Mouse (Mus musculus) R1 (cell line): ENCODE data around the gene Gm10190.
"Not testable (repeated sequence)": the region's sequence is repeated elsewhere in the genome, so short reads cannot be mapped to it uniquely, and the experiment has no call there.

ENCODE experiments used
- DNase-seq: peaks from one replicate; pipeline ENCODE4 v3.0.0-alpha.2; 2018; ENCODE audit warnings: low read depth, low spot score

Gene Gm10190

DNA sequence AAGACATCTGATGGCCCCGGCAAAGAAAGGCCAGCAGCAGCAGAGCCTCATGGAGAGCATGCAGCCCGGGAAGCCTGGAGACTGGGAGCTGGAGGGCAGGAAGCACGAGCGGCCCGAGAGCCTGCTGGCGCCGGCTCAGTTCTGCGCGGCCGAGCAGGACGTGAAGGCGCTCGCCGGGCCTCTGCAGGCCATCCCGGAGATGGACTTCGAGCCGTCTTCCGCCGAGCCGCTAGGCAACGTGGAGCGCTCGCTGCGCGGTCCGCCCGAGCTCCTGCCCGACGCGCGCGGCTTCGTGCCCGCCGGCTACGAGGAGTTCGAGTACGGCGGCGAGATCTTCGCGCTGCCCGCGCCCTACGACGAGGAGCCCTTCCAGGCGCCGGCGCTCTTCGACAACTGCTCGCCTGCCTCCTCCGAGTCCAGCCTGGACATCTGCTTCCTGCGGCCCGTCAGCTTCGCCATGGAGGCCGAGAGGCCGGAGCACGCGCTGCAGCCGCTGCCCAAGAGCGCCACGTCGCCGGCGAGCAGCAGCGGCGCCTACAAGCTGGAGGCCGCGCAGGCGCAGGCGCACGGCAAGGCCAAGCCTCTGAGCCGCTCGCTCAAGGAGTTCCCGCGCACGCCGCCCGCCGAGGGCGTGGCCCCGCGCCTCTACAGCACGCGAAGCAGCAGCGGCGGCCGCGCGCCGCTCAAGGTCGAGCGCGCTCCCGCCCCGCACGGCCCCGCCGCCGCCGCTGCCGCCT lies at the start of gene Gm10190:
Gene Gm10190, minus strand, starts transcription at position 553 of the 737 bp plus-strand sequence.
- DNase-seq = peak; percentile 88

DNA sequence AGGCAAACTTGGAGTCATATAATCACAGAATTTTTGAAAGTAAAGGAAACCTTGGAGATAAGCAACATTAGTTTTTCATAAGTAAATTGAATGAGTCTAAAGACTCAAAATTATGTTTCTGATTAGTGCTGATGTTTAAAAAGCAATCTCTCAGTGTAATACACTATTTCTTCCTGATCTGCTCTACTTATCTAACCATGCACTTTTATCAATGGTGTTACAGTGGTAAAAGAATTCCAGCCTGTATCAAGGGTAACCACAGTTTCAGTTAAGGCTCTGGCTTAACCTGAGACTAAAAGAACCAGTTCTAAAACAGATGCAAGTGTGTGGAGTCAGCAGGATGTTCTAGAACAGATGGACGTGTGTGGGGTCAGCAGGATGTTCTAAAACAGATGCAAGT lies 47.7 kb upstream of the Gm10190 start:
- DNase-seq = no peak

DNA sequence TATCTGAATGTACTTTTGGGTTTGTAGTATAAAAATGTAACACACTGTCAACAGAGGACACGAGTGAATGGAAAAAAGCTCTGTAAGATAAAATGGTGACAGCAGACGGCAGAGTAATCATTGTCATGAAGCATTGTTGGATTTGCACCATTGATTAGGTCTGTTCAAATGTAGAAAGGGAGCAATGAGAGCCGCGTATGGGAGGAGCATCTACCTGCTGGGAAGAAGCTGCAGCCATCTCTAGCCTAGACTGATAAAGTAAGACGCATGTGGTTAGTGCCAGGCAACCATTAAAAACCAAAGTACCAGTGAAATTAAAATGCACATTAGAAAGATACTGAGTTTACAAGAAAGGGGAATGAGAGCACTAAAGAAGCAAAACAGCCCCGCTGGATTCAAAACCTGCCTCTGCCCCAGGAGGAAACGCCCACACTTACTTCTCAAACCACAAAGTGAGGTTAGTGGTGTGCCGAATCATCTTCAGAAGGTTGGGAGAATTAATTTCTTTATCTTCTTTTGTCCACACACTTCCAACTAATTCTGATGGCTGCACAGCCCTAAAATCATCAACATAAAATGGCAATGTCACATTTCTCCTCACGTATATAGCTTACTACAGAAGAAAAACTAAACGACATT lies 45.4 kb upstream of the Gm10190 start:
- DNase-seq = peak; percentile 36

DNA sequence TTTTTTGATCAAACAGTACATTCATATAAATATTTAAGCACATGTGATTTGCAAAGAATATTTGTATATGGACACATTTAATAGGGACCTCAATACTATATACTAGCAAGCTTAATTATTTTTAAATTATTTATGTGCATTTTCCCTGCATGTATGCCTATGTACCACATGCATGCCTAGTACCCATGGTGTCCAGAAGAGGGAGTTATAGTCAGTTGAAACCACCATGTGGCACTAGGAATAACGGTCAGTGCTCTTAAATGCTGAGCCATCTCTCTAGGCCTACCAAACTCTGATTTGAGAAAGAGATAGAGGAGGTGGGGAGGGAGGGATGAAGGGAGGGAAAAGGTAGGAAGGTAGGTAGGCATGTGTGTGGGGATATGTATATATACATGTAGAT lies 37.8 kb upstream of the Gm10190 start:
- peak; percentile 42 for DNase-seq

DNA sequence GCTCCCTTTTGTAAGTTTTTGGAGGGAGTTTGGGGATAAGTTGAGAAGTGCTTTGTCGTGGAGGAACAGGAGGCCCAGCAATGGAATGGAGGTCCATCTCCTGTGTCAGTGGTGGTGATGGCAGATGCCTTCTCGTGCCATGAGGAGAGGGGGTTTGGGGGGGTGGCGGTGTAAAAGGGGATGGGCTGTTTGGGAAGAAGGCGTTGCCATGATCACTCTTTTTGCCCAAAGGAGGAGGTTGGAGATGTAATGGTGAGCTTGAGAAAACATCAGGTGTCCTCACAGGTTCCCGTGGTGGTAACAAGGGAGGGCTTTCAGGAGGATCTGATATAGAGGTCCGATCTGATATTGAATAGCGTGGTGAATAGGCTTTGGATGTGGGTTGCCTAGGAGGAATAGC lies 24.9 kb upstream of the Gm10190 start:
- no peak for DNase-seq

DNA sequence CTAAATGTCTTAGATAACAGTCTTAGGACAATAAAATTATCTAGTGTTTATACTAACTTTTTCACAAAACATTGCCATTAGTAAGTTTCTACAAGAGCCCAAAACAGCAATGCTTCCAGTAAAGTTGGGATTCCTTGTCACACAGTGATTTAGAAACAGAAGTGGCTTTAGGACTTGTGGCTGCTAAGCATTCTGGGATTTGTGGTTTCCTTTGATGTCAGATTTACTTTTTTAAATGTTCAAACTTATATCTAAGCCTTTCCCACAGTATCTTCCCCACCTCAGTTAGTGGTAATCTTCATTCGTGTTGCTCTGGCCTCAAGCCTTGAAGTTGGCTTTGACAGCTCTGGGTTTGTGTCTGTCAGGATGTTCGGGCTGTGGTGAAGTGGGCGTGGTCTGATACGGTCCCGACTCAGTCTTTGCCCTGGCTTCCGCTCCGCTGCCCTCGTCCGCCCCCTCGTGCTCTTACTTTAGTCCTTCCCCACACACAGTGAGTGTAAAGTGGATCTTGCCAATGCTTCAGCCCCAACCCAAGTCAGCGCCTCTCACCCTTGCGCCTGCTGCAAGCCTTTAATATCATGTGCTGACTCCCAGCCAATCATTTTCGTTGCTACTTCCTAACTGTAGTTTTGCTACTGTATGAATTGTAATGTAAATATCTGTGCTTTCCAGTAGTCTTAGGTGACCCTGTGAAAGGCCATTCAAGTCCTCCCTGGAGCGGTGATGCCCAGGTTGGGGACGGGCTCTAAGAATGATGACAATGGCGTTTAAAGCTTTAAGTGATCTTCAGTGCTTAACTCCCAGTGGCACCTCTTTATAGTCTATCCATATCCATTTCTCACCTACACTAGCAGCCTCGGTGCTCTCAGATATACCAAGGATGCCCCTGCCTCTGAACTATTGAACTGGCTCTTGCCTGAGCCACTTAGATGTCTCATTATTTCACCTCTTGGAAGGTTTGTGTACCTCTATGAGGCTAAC lies 18.4 kb upstream of the Gm10190 start:
- DNase-seq = peak; percentile 66

DNA sequence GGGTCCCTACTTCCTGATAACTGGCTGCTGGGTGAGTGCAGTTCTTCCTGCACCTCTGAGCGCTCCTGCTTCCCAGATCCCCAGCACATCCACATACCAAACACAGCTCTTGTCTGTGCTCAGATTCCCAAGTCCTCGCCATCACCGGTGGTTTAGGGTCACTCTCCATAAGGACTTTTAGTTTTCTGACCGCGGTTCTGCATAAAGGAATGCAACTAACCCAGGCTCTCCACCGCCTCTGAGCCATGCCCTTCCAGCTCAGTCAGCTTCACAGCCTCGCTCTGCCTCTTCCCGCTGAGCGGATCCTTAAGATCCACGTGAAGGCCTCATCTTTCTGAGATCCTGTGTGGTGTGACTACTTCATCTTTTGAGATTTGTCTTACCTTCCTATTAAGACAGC lies 16.7 kb upstream of the Gm10190 start:
- DNase-seq = no peak

DNA sequence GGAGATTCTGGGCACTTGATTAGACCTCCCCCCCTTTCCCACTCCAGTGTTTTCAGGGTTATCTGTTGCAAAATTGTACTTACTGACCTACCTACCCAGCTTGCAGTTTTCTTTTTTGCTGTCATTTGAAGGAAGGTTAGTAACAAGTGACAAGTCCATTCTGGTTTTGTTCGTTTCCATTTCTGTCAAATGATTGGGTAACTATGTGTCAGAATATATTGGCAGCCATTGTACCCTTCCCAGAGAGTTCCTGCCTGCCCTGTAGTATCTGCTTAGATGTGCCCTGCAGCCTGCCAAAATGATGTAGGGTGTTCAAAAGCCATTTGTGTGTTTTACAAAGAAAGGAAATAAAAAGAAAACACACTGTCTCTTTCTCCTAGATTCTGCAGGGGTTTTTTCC lies 12.3 kb upstream of the Gm10190 start:
- DNase-seq = no peak

DNA sequence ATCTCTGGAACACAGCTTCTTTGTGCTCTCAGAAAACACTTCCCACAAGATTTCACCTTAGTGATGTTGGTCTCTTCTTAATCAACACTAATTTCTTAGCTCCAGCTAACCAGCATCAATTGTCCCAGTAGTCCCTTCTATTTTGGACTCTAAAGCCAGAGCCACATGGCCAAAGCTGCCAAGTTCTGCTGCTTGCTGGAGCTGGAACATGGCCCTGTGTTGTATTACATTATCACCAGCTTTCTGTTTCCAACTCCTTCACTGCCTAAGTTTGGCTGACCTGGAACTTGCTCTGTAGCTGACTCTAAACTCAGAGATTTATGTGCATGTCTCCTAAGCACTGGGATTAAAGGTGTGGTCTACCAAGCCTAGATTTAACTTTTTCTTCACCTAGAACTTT lies 5.0 kb upstream of the Gm10190 start:
- not testable (repeated sequence) for DNase-seq

DNA sequence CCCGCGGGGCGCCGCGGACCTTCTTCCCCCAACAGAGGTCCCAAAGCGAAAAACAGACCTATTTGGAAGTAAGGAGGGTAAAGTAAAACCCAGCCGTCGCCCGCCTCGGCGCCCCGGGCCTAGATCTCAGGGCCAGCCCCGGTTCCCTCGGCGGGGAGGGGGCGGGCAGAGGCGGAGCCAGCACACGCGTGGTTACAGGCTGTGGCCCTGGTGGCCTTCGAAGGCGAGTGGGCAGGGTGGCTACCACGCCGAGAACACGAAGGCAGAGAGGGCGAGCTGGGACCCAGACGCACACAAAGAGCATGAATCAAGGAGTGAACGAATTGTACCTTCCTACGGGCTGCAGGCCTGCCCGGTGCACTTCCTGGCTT lies 370 bp upstream of the Gm10190 start:
- DNase-seq = peak; percentile 67

DNA sequence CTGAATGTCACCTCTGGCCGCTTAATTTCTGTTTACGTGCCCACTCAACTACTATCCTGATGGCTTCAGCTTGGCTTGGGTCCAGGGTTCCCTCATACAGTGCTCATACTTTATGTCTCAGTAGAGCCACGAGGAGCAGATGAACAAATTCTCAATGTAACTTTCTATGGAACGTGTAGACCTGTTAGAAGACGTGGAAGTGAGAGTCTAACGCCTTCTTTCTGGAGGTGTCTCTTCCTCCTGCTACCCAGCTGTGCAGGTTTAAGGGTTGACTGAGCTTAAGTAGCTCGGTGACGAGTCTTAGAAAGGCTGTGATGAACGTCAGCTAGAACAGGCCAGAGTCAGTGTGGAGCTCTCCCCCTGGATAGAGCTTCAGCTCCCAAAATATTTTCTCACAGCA lies 4.7 kb downstream of the Gm10190 start:
- DNase-seq = no peak

DNA sequence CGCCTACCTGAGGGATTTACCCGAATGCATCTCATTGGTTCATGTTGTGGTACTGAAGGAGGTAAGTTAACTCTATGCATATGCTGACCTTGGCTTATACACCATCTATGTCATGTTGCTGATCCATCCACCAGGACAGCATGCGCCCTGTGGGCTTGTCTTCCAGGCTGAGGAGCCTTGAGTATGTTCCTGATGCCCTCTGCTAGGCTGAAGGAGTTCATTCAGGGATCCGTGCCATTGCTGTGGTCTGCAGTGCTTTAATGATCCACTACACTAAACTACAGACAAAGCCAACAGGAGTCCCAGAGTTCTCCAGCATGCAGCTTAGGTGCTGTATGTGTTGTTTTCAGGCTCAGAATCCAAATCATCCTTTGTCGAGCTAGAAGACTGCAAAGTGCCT lies 6.1 kb downstream of the Gm10190 start:
- DNase-seq = no peak

DNA sequence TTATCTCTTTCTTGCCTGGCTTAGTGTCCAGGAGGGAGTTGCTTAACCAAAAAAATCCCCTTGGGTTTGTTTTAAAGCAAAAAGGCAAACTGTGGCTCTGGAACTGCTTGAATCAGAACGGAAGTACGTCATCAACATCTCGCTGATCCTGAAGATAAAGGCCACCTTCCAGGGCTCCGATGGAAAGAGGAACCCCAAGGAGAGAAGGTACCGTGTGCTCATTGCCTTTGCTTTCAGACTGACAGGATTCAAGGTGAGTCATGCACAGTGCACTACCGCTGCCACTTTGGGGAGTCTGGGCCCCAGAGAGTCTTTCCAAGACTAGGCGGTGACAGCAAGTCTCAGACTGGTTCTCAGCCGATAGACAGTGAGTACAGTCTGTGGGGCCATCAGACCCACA lies 13.1 kb downstream of the Gm10190 start:
- DNase-seq = no peak

DNA sequence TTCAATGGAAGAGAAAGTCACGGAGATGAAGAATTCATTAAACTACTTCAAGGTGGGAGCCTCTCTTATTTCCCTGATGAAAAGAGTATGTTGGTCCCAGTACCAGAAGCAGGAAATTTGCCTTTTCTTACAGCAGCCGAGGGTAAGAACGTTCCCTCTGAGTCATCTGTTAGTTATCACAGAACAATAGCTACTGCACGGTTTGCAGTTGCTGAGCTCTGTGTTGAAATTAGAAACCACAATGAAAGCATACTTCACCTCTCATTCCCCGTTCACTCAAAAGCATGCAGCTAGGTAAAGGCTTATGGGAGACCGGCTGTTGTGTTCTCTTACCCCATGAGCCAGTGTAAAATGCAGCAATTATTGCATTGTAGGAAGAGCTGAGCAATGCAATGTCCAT lies 26.1 kb downstream of the Gm10190 start:
- DNase-seq = no peak

DNA sequence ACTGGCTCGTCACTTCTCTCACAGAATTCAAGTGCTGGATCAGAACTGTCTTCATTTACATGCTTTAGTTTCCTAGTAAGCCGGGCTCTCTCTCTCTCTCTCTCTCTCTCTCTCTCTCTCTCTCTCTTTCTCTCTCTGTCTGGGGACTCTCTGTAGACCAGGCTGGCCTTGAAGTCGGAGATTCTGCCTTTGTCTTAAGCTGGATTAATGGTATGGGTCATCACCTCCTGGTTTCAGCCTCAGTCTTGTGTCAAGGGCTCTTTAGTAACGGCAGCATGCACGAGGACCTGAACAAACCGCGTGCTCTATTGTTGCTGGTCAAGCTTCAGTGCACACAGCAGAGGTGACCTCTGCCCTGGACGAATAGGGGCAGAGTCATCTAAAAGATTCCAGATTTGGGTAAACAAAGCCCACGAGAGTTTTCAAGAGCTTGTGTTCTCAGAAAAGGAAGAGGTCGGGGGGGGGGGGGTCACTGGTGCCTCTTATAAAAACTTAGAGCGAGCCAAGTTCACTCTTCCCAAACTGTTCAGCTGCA lies 26.7 kb downstream of the Gm10190 start:
- DNase-seq = no peak

DNA sequence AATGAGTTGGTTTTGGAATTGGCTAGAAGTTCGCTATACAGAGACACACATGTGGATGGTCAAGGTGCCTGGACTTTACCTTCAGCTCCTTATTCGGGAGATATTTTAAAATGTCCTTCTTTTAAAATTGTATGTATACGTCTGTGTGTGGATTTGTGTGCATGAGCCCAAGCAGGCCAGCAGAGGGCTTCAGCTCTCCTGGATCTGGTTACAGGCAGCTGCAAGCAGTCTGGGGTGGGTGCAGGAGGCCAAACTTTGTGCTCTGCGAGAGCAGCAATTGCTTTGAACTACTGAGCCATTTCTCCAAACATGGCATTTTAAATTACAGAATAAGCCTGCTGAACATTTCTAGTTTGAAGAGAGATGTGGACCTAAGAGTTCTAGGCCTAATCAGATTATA lies 28.1 kb downstream of the Gm10190 start:
- peak; percentile 66 for DNase-seq

DNA sequence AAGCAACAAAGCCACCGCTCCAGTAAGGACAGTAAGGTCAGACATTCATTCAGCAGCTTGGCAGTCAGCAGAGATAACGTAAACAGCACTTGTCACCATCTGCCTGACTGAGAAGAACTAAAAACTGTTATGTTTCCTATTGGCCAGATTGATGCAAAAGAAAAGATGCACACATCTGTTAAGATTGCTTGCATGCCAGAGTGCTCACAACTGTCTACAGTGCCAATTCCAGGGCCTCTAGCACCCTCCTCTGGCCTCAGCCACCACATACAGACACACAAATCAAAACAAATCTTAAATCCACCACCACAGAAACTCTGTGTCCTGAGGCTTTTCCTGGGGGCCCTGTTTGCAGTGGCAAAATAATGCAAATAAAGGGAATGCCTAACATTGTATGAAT lies 41.0 kb downstream of the Gm10190 start:
- peak; percentile 31 for DNase-seq

DNA sequence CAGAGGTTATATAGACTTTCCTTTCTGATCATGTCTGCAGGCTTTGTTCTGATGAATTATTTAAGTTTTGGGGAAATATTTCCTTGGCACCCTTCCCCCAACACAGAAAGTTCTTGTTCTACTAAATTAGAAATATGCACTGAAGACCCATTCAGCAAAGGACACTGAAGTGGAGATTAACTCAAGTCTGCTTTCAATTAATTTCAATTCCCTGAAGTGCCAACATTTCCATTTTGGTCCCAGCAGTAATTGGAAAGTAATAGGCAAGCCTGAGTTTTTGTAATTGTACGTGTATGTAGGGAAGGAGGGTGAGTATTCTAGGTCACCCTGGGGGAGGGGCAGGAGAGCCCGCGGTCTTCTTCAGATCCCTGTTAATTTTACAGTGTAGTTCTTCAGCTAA lies 46.9 kb downstream of the Gm10190 start:
- DNase-seq = no peak

DNA sequence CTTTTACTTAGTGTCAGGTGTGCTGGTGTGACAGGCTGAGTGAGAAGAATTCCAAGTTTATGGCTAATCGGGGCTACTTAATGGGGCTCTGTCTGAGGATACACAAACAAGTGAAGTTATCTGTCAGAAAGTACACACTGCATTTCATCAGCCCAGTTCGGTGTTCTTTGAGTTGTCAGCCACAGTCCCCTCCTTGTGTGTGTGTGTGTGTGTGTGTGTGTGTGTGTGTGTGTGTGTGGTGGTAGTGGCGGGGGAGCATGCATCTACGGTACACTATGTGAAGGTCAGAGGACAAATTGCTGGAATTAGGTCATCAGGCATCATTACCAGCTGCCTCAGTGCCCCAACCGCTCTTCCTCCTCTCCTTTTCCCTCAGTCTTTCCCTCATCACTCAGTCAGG lies 47.9 kb downstream of the Gm10190 start:
- no peak for DNase-seq

DNA sequence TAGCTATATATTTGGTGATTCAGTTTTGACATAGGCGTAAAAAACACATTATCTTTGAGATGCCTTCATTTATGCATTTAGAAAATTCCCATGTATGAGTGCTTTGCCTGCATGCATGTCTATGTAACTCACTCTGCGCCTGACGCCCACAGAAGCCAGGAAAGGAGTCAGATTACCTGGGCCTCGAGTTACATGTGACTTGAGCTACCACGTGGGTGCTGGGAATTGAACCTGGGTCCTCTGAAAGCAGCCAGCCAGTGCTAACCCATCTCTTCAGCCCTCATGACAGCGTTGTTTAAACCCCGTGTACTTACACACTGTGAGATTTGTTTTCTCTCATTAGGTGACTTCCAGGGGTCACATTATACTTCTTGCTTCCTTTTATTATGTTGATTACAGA lies 48.8 kb downstream of the Gm10190 start:
- DNase-seq = no peak

DNA sequence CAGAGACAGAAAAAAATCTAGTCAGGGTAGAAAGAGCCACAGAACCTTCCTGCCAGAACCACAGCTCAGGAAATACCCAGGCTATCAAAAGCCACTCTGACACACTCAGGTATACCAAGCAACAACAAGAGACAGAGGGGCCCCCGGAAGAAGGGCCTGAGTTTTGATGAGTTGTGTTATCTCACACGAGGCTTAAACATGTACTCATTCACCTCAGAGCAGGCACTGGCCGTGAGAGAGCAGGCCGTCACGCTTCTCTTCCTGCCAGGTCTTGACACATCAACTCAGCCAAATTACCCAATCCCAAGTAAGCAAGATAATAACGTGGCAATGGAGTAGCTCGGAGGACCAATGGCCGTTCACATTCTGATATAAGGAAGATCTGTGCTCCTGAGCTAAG lies 49.7 kb downstream of the Gm10190 start:
- no peak for DNase-seq
